15 mouse cellular contexts compared by ENCODE assay signal in the genomic region with DNA sequence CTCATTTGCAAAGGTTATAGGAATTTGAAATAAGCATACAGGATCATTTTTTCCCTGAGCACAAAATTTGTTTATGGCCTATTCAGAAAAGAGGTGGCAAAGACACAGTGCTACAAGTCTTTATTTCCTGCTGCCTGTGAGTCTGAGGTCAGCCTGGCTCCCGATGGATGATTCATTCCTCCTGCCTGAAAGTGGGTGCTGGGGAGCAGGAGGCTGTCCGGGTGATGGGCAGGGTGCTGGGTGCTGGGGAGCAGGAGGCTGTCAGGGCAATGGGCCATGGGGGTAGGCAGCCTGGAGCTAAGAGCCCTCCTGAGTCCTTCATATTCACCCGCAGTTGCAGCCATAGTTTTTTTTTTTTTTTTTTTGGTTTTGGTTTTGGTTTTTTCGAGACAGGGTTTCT.
"Had no signal": no experiment of that assay in that cellular context is flagged by ENCODE, and none has a peak within 500 bp of the region (broad histone marks: within the 10 kb centered on the region; RNA-seq: fewer than 3 reads in every experiment).

No protein-coding gene starts in this region.

- H3K4me3 ChIP-seq: kidney, embryonic 15.5 days; limb, embryonic 12.5 days; limb, embryonic 15.5 days; liver, embryonic 13.5 days; midbrain, embryonic 10.5 days; midbrain, embryonic 13.5 days had no signal

- H3K4me2 ChIP-seq: kidney, embryonic 15.5 days; limb, embryonic 12.5 days; limb, embryonic 15.5 days; liver, embryonic 13.5 days; midbrain, embryonic 13.5 days had no signal

- H3K27ac ChIP-seq: kidney, embryonic 15.5 days; limb, embryonic 12.5 days; limb, embryonic 15.5 days; liver, embryonic 13.5 days; midbrain, embryonic 10.5 days; midbrain, embryonic 13.5 days had no signal

- DNase-seq: kidney, adult 11 months; kidney, adult 8-10 months; kidney, postnatal 14 days; kidney, postnatal 4 days; liver, embryonic 13.5 days; lung, adult 2 months; lung, postnatal 14 days; lung, postnatal 4 days; thymus, adult 18-20 months; thymus, postnatal 36 days had no signal

- H3K27me3 ChIP-seq: limb, embryonic 15.5 days; liver, embryonic 13.5 days had no signal

- H3K4me1 ChIP-seq: kidney, embryonic 15.5 days; limb, embryonic 15.5 days; liver, embryonic 13.5 days; midbrain, embryonic 10.5 days; midbrain, embryonic 13.5 days had no signal

- H3K36me3 ChIP-seq: kidney, embryonic 15.5 days; limb, embryonic 12.5 days; limb, embryonic 15.5 days; liver, embryonic 13.5 days; midbrain, embryonic 10.5 days; midbrain, embryonic 13.5 days had no signal

- H3K9ac ChIP-seq: kidney, embryonic 15.5 days; limb, embryonic 12.5 days; limb, embryonic 15.5 days; liver, embryonic 13.5 days; midbrain, embryonic 13.5 days had no signal

- ATAC-seq: midbrain, embryonic 13.5 days had no signal

- H3K9me3 ChIP-seq: kidney, embryonic 15.5 days; limb, embryonic 12.5 days; limb, embryonic 15.5 days; liver, embryonic 13.5 days; midbrain, embryonic 10.5 days; midbrain, embryonic 13.5 days had no signal
